Mouse (Mus musculus) fibroblast of lung, adult 2 months (primary cell): ENCODE results near the gene Impg1.

Experiments
- DNase-seq: peaks from one replicate; pipeline ENCODE4 v3.0.0-alpha.2; 2011; ENCODE audit warnings: low read depth

Impg1 gene

GRCm38 (mm10) chr9:80465381-80465780, at the start of gene Impg1:
Gene Impg1 (minus strand): TSS chr9:80465481.
- no peak for DNase-seq

DNA sequence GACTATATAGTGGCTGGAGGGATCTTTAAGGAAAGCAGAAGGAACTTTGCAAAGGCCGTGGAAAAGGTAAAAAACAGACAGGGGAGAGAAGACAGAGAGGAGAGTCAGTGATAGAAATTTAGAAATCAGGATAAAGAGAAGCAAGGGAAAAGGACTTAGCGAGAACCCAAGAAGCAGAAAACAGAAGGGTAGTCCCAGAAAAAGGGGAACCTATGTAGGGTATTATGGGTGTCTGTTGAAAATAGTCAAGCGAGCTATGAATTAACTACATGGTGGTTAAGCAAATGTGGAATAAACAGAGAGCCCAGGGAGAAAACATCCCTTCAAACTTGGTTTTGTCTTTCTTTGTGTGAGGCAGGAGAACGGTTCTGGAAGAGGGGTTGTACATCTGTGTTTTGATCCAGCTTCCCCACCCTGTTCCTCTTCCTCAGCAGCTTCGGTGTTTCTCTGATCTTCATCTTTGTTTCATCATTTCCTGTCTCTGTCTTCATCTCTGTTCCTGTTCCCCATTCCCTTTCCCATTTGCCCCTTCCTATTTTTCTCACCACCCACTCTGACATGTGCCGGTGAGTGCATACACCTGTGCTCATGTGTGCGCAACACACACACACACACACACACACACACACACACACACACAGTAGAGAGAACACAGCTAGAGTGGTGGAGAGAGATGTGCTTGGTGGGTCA, 44.3 kb upstream of the Impg1 start:
- DNase-seq = no peak

DNA sequence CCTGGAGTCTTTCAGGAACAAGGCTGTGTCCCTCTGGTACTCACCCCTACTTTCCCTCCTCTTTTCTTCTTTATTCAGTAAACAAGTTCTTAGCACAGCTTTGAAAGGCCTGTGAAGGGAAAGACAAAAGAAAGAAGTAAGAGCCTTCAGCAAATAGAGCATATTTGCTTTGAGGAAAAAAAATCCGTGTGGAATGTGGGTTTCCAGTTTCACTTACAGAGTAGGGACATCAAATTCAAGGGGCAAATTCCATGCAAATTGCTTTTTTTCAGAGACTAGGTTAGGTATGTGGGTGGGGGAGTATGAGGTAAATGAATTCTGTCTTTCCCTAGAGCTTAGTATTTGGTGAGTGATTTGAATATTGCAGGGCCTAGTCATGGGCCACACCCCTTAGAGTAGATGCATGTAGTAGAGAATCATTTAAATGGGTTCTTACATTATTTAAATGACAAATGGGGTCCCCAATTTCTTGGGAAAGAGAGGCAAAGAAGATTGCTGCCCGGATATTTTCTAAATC, 39.3 kb upstream of the Impg1 start:
- no peak for DNase-seq

DNA sequence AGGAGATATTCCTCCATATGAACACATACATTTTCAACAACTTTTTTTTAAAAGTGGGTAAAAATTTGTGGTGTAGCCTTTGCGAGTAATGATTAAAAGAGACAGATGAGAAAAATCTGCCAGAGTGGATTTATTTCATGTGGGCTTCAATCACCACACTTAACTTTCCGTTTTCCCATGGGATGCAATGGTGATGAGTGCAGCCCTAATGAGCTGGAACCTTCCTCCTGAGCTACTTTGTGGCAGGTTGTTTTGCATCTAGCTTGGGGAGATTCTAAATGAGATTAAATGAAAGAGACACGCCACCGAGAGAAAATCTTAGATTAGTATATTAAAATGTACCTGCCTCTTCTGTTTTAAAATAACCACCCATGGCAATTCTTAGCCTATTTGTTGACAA, 26.3 kb upstream of the Impg1 start:
- DNase-seq = no peak

GRCm38 (mm10) chr9:80460420-80460819, 4.9 kb downstream of the Impg1 start:
- DNase-seq = no peak

- DNase-seq = no peak
Observed at GRCm38 (mm10) chr9:80450467-80451261, 14.6 kb downstream of the Impg1 start.

DNA sequence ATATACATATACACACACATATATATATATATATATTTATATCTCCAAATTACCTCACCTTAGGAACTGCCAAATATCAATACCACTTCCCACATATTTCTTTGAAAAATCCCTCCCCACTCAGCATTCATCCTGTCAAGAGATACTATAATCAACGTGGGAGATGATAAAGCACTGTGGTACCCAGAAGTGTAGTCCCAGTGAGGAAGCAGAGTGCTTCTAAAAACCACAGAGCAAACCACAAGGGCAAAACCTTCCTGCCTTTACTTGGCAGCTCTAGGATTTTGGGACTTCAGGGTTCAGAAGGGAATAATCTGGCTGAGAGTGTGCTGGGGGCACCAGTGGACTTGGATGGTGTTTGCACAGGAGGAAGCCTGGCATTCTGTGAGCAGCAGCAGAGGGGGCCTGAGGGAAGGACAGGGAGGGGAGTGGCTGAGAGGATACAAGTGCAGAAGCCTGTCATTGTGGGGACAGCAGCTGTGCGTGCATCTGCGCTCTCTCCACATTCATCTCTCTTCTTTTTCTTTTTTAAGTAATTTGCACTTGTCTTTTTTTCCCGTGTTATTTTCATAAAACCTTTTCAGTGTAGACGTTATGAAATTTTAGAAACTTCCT, 24.1 kb downstream of the Impg1 start:
- no peak for DNase-seq

DNA sequence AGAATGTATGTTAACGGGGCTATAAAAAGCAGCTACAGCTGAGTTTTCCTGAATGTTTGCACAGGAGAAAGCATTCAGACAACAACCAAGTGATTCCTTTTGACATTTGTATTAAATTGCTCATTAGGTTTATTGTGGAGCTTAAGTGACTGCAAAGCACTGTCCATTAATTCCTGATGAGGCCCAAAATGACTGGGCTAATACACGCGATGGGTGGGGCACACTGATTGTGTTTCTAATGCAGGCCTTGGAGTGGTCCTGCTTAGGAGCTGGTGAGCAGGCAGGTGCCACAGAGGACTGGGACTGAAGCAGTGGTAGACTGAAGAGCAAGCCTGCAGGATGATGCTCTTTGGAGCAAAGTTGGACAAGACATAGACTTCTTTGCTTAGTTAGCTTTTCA, 73.9 kb downstream of the Impg1 start:
- DNase-seq = no peak

- no peak for DNase-seq
Observed at GRCm38 (mm10) chr9:80391002-80391401, 74.3 kb downstream of the Impg1 start.

DNA sequence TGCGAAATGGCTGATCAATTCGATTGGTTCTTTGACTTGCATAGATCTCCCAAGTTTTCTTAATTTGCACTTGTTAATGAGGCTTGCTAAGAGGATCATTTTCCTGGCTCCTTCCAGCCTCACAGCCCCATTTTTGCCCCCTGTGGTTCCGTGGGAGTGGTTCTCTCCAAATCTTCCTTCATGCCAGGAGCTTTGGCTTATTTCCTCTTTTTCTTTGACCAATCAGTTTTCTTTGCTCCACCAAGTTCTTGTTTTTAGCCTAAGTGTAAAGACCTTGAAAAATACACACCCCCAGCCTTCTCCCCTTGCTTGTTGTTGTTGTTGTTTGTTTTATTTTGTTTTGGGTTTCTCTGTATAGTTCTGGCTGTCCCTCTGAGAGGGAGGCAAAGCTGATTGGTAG, 77.4 kb downstream of the Impg1 start:
- no peak for DNase-seq

- no peak for DNase-seq
Observed at GRCm38 (mm10) chr9:80386492-80386891, 78.8 kb downstream of the Impg1 start.

GRCm38 (mm10) chr9:80386000-80386399, 79.3 kb downstream of the Impg1 start:
- DNase-seq = no peak

- no peak for DNase-seq
Observed at GRCm38 (mm10) chr9:80382711-80383110, 82.6 kb downstream of the Impg1 start.

DNA sequence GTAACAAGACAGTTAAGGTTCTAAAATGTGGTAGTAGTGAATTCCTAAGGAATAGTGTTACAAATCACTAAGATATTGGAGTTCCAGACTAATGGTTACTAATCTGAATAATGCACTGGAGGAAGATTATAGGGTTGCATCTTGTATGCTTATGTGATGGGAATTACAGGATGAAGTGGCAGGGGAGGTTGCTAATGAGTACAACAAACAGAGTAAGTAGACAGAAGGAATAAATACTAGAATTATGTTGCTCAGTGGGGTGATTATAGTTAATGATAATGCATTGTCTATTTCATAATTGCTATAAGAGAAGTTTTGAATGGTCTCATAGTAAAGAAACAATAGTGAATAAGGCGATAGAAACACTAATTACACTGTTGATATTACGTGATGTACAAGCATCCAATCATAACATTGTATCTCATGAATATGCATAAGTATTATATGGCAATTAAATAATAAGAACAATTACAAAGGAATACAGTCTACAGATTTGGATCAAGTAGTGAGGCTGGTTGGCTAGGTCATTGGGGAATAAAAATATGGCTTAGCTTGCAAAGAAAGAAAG, 85.1 kb downstream of the Impg1 start:
- no peak for DNase-seq

- DNase-seq = no peak
Observed at GRCm38 (mm10) chr9:80374100-80374499, 91.2 kb downstream of the Impg1 start.

GRCm38 (mm10) chr9:80373304-80373739, 92.0 kb downstream of the Impg1 start:
- DNase-seq = no peak

- no peak for DNase-seq
Observed at GRCm38 (mm10) chr9:80368636-80369035, 96.6 kb downstream of the Impg1 start.

GRCm38 (mm10) chr9:80367520-80368204, 97.6 kb downstream of the Impg1 start:
- no peak for DNase-seq

DNA sequence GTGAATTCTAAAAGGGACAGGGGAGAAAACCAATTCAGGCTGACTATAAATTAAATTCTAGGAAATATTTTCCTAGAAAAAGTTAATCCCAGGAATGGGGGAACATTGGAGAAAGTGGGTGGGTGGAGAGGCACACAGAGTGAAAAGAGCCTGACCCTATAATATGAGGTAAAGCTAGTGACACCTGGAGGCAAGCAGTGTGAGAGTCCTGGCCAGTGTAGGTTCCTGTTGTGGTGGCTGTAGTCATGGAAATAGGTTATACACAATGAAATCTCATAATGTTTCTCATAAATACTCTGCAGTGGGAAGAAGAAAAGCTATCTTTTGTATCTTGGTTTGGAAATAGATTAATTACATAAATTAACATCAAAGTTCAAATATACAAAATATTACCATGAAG, 105.2 kb downstream of the Impg1 start:
- DNase-seq = no peak

GRCm38 (mm10) chr9:80351678-80352331, 113.5 kb downstream of the Impg1 start:
- no peak for DNase-seq

GRCm38 (mm10) chr9:80351295-80351677, 114.0 kb downstream of the Impg1 start:
- DNase-seq = no peak
